Mouse (Mus musculus) intestine, postnatal 0 days (tissue): ENCODE data around the gene Dact3. TPM values are rescaled to one million over a fixed set of nuclear protein-coding genes. Genes with fewer than 3 reads are reported as not detected.

ENCODE experiments used
- ATAC-seq: fragments of 200-750 bp; cut with Nextera tagmentation; 2 replicates; pipeline ENCODE4 v1.8.0; 2017; ENCODE audit warnings: mild to moderate bottlenecking, moderate TSS enrichment, moderate library complexity
- H3K27ac ChIP-seq: fragments of 300-500 bp; sonication (generic); 2 replicates; pipeline ENCODE4 v1.5.1; 2014; ENCODE audit warnings: mild to moderate bottlenecking, low read depth, low read length, moderate library complexity
- H3K27me3 ChIP-seq: fragments of 300-500 bp; sonication (generic); replicated peaks from 2 replicates; pipeline ENCODE4 v1.6.1; 2014; ENCODE audit warnings: low read length, mixed read lengths; ENCODE audit not compliant: control insufficient read depth, insufficient read depth
- H3K36me3 ChIP-seq: fragments of 300-500 bp; sonication (generic); 2 replicates; pipeline ENCODE4 v1.6.1; 2014; ENCODE audit warnings: mild to moderate bottlenecking, moderate library complexity; ENCODE audit not compliant: control insufficient read depth, insufficient read depth
- H3K4me1 ChIP-seq: fragments of 300-500 bp; sonication (generic); replicated peaks from 2 replicates; pipeline ENCODE4 v1.6.1; 2014; ENCODE audit warnings: antibody characterized with exemption, low read length, mixed read lengths; ENCODE audit not compliant: control insufficient read depth, insufficient read depth
- H3K4me2 ChIP-seq: fragments of 300-500 bp; sonication (generic); replicated peaks from 2 replicates; pipeline ENCODE4 v1.6.1; 2014; ENCODE audit warnings: low read depth, mild to moderate bottlenecking, moderate library complexity
- H3K4me3 ChIP-seq: fragments of 300-500 bp; sonication (generic); 2 replicates; pipeline ENCODE4 v1.5.1; 2014; ENCODE audit warnings: low read depth, low read length
- H3K9ac ChIP-seq: fragments of 300-500 bp; sonication (generic); 2 replicates; pipeline ENCODE4 v1.6.1; 2014; ENCODE audit warnings: mild to moderate bottlenecking, low read depth, low read length
- H3K9me3 ChIP-seq: fragments of 300-500 bp; sonication (generic); 2 replicates; pipeline ENCODE4 v1.6.1; 2016; ENCODE audit warnings: mixed run types; ENCODE audit not compliant: control insufficient read depth
- CTCF ChIP-seq: sonication (generic); IDR thresholded peaks from 2 replicates; pipeline ENCODE4 v1.5.1; 2016; ENCODE audit warnings: low read depth, mild to moderate bottlenecking, control low read depth, antibody characterized with exemption, moderate library complexity
- WGBS: fragments of 180-500 bp; shearing (Covaris S2); extraction: QIAGEN DNeasy Blood & Tissue Kit; methylation state at CpG from one replicate; pipeline ENCODE4 v1.1.7; 2014; 5-methylcytosine and 5-hydroxymethylcytosine counted together
- polyA plus RNA-seq: library from polyadenylated mRNA; unstranded; fragments of >200 nt; fragmentation: Nextera tagmentation; extraction: Ambion mirVana; gene quantifications from 2 replicates; pipeline ENCODE4 v1.2.1, GENCODE M21; 2015

The Dact3 gene
- polyA plus RNA-seq, 1 experiment from 2014 or later: 3.7 TPM

GRCm38 (mm10) chr7:16875326-16875725 is 209 bp downstream of the Dact3 start:
- H3K4me1 ChIP-seq: no peaks in the 10 kb centered on the region
- under 1% methylated on average over 29 of the region's 42 CpGs for WGBS
- peak overlapping the region; percentile 55 for H3K9ac ChIP-seq
- H3K9me3 ChIP-seq: no peaks in the 10 kb centered on the region
- no peak overlapping the region for H3K27ac ChIP-seq
- TF ChIP-seq CTCF: no peak
- peaks cover 6% of the 10 kb centered on the region; the same call in 1 of the 2 replicates for H3K36me3 ChIP-seq
- H3K4me3 ChIP-seq: peak overlapping the region; percentile 59
- peak overlapping the region; percentile 87 for H3K4me2 ChIP-seq
- peak; percentile 36; the same call in 1 of the 2 replicates for ATAC-seq
- H3K27me3 ChIP-seq: no peaks in the 10 kb centered on the region

DNA sequence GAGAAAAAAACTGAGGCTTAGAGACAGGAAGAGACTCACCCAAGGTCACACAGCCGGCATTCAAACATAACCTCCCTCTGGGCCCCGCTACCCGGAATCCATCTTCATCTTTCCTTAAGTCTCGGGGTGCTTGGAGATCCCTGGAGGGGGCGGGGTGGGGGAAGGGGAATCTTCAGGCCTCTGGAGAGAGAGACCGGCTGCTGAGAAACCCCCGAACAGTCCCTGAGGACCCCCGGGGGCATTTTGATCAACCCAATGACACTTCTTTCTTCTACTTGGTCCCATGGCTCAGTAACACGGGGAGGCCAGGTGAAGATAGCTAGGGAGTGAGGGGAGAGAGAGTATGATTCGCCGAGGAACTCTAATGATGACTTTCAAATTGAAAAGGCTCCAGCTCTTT is 889 bp downstream of the Dact3 start:
- peak overlapping the region; percentile 87 for H3K4me2 ChIP-seq
- H3K4me1 ChIP-seq: no peaks in the 10 kb centered on the region
- H3K4me3 ChIP-seq: peak overlapping the region; percentile 59
- no peaks in the 10 kb centered on the region for H3K9me3 ChIP-seq
- no peak overlapping the region for H3K27ac ChIP-seq
- H3K9ac ChIP-seq: peak overlapping the region; percentile 55
- peaks cover 6% of the 10 kb centered on the region; the same call in 1 of the 2 replicates for H3K36me3 ChIP-seq
- WGBS: 26% methylated on average over 11 of the region's 11 CpGs
- TF ChIP-seq CTCF: no peak
- H3K27me3 ChIP-seq: no peaks in the 10 kb centered on the region
- no peak for ATAC-seq

DNA sequence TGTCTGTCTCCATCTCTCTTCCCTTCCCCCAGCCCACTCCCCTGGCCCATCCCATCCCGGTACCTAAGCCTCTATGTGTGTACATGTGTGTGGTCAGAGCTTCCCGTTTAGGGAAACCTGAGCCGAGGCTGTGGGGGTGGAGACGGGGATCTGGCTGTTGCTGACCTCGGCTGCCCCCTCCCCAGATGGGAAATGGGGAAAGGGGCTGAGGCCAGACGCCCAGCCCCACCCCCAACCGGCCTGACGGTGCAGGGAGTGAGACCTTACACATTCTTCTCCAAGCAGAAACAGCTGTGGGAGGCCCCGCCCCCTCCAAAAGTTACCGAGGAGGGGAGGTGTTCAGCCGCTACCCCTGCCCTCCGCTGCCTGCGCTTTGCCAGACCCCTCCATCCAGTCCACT is 1.5 kb downstream of the Dact3 start:
- H3K36me3 ChIP-seq: peaks cover 3% of the 10 kb centered on the region; the same call in 1 of the 2 replicates
- no peaks in the 10 kb centered on the region for H3K9me3 ChIP-seq
- H3K9ac ChIP-seq: no peak overlapping the region
- no peak for TF ChIP-seq CTCF
- H3K4me1 ChIP-seq: no peaks in the 10 kb centered on the region
- no peak overlapping the region for H3K27ac ChIP-seq
- H3K4me2 ChIP-seq: peak overlapping the region; percentile 87
- ATAC-seq: no peak
- 20% methylated on average over 13 of the region's 13 CpGs for WGBS
- no peaks in the 10 kb centered on the region for H3K27me3 ChIP-seq
- peak overlapping the region; percentile 59 for H3K4me3 ChIP-seq

GRCm38 (mm10) chr7:16877717-16878116 is 2.6 kb downstream of the Dact3 start:
- peak; percentile 17; the same call in 1 of the 2 replicates for TF ChIP-seq CTCF
- Histone ChIP-seq H3K4me3 (no peak overlapping the region), H3K9ac (no peak overlapping the region), H3K27me3 (no peaks in the 10 kb centered on the region), H3K4me2 (no peak overlapping the region), H3K9me3 (no peaks in the 10 kb centered on the region), H3K4me1 (no peaks in the 10 kb centered on the region), H3K27ac (no peak overlapping the region), H3K36me3 (no peaks in the 10 kb centered on the region; the same call in 1 of the 2 replicates)
- no peak for ATAC-seq
- WGBS: 77% methylated on average over 3 of the region's 3 CpGs

GRCm38 (mm10) chr7:16879796-16880547 is 4.9 kb downstream of the Dact3 start:
- Histone ChIP-seq H3K27me3 (peaks cover 11% of the 10 kb centered on the region; the same call in 1 of the 2 replicates), H3K4me3 (no peak overlapping the region), H3K36me3 (peaks cover under 1% of the 10 kb centered on the region; the same call in 1 of the 2 replicates), H3K27ac (0 out of 2 replicates have a peak overlapping the region, but pooled peaks have one; percentile 15), H3K4me1 (no peaks in the 10 kb centered on the region), H3K9ac (no peak overlapping the region), H3K9me3 (no peaks in the 10 kb centered on the region), H3K4me2 (no peak overlapping the region)
- no peak for ATAC-seq
- no peak for TF ChIP-seq CTCF
- 37% methylated on average over 9 of the region's 9 CpGs for WGBS

- Histone ChIP-seq H3K9me3 (no peaks in the 10 kb centered on the region), H3K27ac (0 out of 2 replicates have a peak overlapping the region, but pooled peaks have one; percentile 15), H3K4me3 (no peak overlapping the region), H3K27me3 (peaks cover 16% of the 10 kb centered on the region), H3K36me3 (peaks cover 7% of the 10 kb centered on the region; the same call in 1 of the 2 replicates), H3K4me1 (no peaks in the 10 kb centered on the region), H3K9ac (no peak overlapping the region), H3K4me2 (no peak overlapping the region)
- 27% methylated on average over 5 of the region's 5 CpGs for WGBS
- no peak for TF ChIP-seq CTCF
- ATAC-seq: no peak
Observed at GRCm38 (mm10) chr7:16880615-16881014, 5.5 kb downstream of the Dact3 start.
